Mouse (Mus musculus): ENCODE measurements at regions not wholly inside any gene's neighbourhood (a gene's known extent, or its start where the extent isn't known, plus 50 kb on each side); places are given as distances from the start of the nearest gene placed in this dataset.

DNA sequence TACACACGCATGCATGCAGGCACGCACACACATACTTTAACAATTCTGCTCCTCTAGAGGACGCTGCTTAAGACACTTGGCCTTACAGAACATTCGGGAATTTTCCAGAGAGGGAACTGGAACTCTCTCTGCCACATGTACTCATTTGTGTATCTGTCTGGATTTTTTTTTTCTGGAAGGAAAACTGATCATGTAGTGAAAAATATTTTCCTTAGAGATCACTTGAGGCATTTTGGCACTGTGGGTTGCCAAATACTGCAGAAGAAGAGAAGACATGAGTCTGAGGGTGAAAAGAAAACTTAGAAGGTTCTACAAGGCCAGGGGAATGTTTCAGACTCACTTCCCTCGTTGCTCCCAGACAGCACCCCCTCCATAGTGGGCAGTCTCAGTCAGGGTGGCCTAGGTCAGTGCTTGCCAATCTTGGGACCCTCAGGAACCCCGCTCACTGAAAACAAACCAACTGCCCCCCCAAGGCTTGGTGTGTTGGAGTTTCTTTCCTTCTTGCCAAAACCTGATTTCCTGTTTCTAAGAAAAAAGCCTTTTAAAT lies 203.0 kb downstream of the Gm12728 start:
- Histone ChIP-seq H3K27ac (ENCODE audit: control insufficient read depth, low read depth, low read length) (no peak overlapping the region), H3K9me3 (replicated peaks; ENCODE audit: insufficient read depth, low read length) (no peaks in the 10 kb centered on the region), H3K27me3 (ENCODE audit: control insufficient read depth in 1 of 2, insufficient read depth in 2 of 2, low read length in 2 of 2) (no peaks in the 10 kb centered on the region), H3K4me1 (ENCODE audit: control insufficient read depth in 1 of 2, insufficient read depth in 2 of 2, low read length in 2 of 2) (no peaks in the 10 kb centered on the region), H3K36me3 (ENCODE audit: control insufficient read depth in 1 of 2, insufficient read depth in 2 of 2, low read length in 2 of 2) (no peaks in the 10 kb centered on the region), H3K79me2 (ENCODE audit: control insufficient read depth, insufficient read depth, low read length, poor library complexity) (no peaks in the 10 kb centered on the region), H3K4me3 (ENCODE audit: control insufficient read depth in 1 of 2, insufficient read depth in 1 of 2, low read depth in 2 of 2, low read length in 2 of 2) (no peak overlapping the region), H3K9ac (ENCODE audit: control insufficient read depth, low read depth, low read length, poor library complexity, severe bottlenecking) (no peak overlapping the region)
- no peak for DNase-seq (ENCODE audit: low read depth, low spot score)
- TF ChIP-seq USF1 (IDR thresholded peaks at IDR 0.05; ENCODE audit: low read depth, low read length) = no peak
- TF ChIP-seq KAT2A (conservative IDR thresholded peaks at IDR 0.05; ENCODE audit: low read depth, low read length) = no peak
- TF ChIP-seq BHLHE40 (IDR thresholded peaks at IDR 0.05; ENCODE audit: borderline replicate concordance, low read depth, low read length) = no peak
- TF ChIP-seq MXI1 (IDR thresholded peaks at IDR 0.05; ENCODE audit: low read depth, low read length) = no peak
- no peak for TF ChIP-seq MYB (IDR thresholded peaks at IDR 0.05; ENCODE audit: low read depth, low read length)
- TF ChIP-seq ETS1 (IDR thresholded peaks at IDR 0.05; ENCODE audit: low read depth, low read length) = no peak
- TF ChIP-seq ELF1 (IDR thresholded peaks at IDR 0.05; ENCODE audit: low read depth, low read length) = no peak
- no peak for TF ChIP-seq JUND (IDR thresholded peaks at IDR 0.05; ENCODE audit: low read depth, low read length)
- no peak for TF ChIP-seq GATA1 (IDR thresholded peaks at IDR 0.05; ENCODE audit: low read depth, low read length)
- TF ChIP-seq ZNF384 (IDR thresholded peaks at IDR 0.05; ENCODE audit: low read depth, low read length) = no peak
- TF ChIP-seq USF2 (IDR thresholded peaks at IDR 0.05; ENCODE audit: borderline replicate concordance in 1 of 2, insufficient read depth in 1 of 2, low read depth in 1 of 2, low read length in 2 of 2) = no peak
- TF ChIP-seq TBP (IDR thresholded peaks at IDR 0.05; ENCODE audit: low read depth, low read length) = no peak
- no peak for TF ChIP-seq SMC3 (IDR thresholded peaks at IDR 0.05; ENCODE audit: low read depth, low read length)

DNA sequence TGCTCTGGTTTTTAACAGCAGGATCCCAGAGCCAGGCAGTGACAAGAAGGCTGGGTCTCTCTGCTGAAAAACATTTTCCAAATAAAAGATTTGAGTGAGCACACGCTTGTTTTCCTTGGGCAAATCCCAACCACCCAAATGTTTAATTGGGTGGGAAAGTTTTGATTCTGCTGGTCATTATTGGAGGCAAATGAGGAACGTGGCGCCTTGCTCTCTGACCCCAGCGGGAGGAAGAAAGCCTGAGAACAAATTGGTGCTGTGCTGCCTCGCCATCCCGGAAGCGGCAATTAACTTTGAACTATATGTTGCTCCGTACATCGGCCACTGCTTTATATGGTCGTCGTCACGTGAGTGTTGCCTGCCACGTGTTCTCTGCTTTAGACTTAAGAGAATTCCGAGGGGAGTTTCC lies 204.7 kb downstream of the Gm12728 start:
- no peak for DNase-seq (ENCODE audit: low read depth, low spot score)
- H3K36me3 ChIP-seq (ENCODE audit: control insufficient read depth in 1 of 2, insufficient read depth in 2 of 2, low read length in 2 of 2) = no peaks in the 10 kb centered on the region
- H3K79me2 ChIP-seq (ENCODE audit: control insufficient read depth, insufficient read depth, low read length, poor library complexity) = no peaks in the 10 kb centered on the region
- H3K9ac ChIP-seq (ENCODE audit: control insufficient read depth, low read depth, low read length, poor library complexity, severe bottlenecking) = no peak overlapping the region
- no peaks in the 10 kb centered on the region for H3K4me1 ChIP-seq (ENCODE audit: control insufficient read depth in 1 of 2, insufficient read depth in 2 of 2, low read length in 2 of 2)
- H3K4me3 ChIP-seq (ENCODE audit: control insufficient read depth in 1 of 2, insufficient read depth in 1 of 2, low read depth in 2 of 2, low read length in 2 of 2) = no peak overlapping the region
- TF ChIP-seq MEF2A (IDR thresholded peaks at IDR 0.05; ENCODE audit: extremely low read depth, insufficient replicate concordance, low read depth, low read length, poor library complexity, severe bottlenecking) = no peak
- TF ChIP-seq MAX (IDR thresholded peaks at IDR 0.05; ENCODE audit: low read length) = no peak
- no peak for TF ChIP-seq ZC3H11A (IDR thresholded peaks at IDR 0.05; ENCODE audit: low read depth, low read length)
- no peaks in the 10 kb centered on the region for H3K9me3 ChIP-seq (replicated peaks; ENCODE audit: insufficient read depth, low read length)
- H3K27me3 ChIP-seq (ENCODE audit: control insufficient read depth in 1 of 2, insufficient read depth in 2 of 2, low read length in 2 of 2) = no peaks in the 10 kb centered on the region
- H3K27ac ChIP-seq (ENCODE audit: control insufficient read depth, low read depth, low read length) = no peak overlapping the region
